Mouse (Mus musculus) lung, postnatal 0 days (tissue): ENCODE results near the gene Rps6ka2. TPM values are rescaled to one million over a fixed set of nuclear protein-coding genes. Genes with fewer than 3 reads are reported as not detected.

Experiments
- ATAC-seq: fragments of 200-750 bp; cut with Nextera tagmentation; 2 replicates; pipeline ENCODE4 v1.8.0; 2017; ENCODE audit warnings: moderate library complexity
- DNase-seq: peaks from one replicate; pipeline ENCODE4 v3.0.0-alpha.2; 2016; ENCODE audit warnings: low spot score
- H3K27ac ChIP-seq: fragments of 300-500 bp; sonication (generic); 2 replicates; pipeline ENCODE4 v1.5.1; 2014; ENCODE audit warnings: antibody characterized with exemption, mild to moderate bottlenecking, low read length, mixed read lengths
- H3K27me3 ChIP-seq: fragments of 300-500 bp; sonication (generic); replicated peaks from 2 replicates; pipeline ENCODE4 v1.6.1; 2014; ENCODE audit warnings: low read length, mixed read lengths; ENCODE audit not compliant: insufficient read depth
- H3K36me3 ChIP-seq: fragments of 300-500 bp; sonication (generic); 2 replicates; pipeline ENCODE4 v1.6.1; 2014; ENCODE audit warnings: low read length, mixed read lengths; ENCODE audit not compliant: insufficient read depth
- H3K4me1 ChIP-seq: fragments of 300-500 bp; sonication (generic); 2 replicates; pipeline ENCODE4 v1.6.1; 2014; ENCODE audit warnings: antibody characterized with exemption, low read depth, low read length, mixed read lengths; ENCODE audit not compliant: insufficient read depth
- H3K4me2 ChIP-seq: fragments of 300-500 bp; sonication (generic); replicated peaks from 2 replicates; pipeline ENCODE4 v1.6.1; 2014; ENCODE audit warnings: low read depth, mild to moderate bottlenecking, low read length, moderate library complexity, mixed read lengths
- H3K4me3 ChIP-seq: fragments of 300-500 bp; sonication (generic); 2 replicates; pipeline ENCODE4 v1.5.1; 2014; ENCODE audit warnings: low read depth, low read length
- H3K9ac ChIP-seq: fragments of 300-500 bp; sonication (generic); replicated peaks from 2 replicates; pipeline ENCODE4 v1.6.1; 2014; ENCODE audit warnings: low read depth, mild to moderate bottlenecking
- H3K9me3 ChIP-seq: fragments of 300-500 bp; sonication (generic); 2 replicates; pipeline ENCODE4 v1.6.1; 2016; ENCODE audit warnings: low read length, mixed read lengths
- CTCF ChIP-seq: IDR thresholded peaks from 2 replicates; pipeline ENCODE4 v1.5.1; 2016; ENCODE audit warnings: antibody characterized with exemption, mild to moderate bottlenecking
- EP300 ChIP-seq: IDR thresholded peaks from 2 replicates; pipeline ENCODE4 v1.6.1; 2016; ENCODE audit warnings: antibody characterized with exemption, mild to moderate bottlenecking, control low read depth
- WGBS: fragments of 180-500 bp; shearing (Covaris S2); extraction: QIAGEN DNeasy Blood & Tissue Kit; methylation state at CpG from one replicate; pipeline ENCODE4 v1.1.7; 2014; 5-methylcytosine and 5-hydroxymethylcytosine counted together
- polyA plus RNA-seq: library from polyadenylated mRNA; unstranded; fragments of >200 nt; fragmentation: Nextera tagmentation; extraction: Ambion mirVana; gene quantifications from 2 replicates; pipeline ENCODE4 v1.2.1, GENCODE M21; 2015

Rps6ka2 gene
- polyA plus RNA-seq, 1 experiment from 2014 or later: 7.1 TPM

DNA sequence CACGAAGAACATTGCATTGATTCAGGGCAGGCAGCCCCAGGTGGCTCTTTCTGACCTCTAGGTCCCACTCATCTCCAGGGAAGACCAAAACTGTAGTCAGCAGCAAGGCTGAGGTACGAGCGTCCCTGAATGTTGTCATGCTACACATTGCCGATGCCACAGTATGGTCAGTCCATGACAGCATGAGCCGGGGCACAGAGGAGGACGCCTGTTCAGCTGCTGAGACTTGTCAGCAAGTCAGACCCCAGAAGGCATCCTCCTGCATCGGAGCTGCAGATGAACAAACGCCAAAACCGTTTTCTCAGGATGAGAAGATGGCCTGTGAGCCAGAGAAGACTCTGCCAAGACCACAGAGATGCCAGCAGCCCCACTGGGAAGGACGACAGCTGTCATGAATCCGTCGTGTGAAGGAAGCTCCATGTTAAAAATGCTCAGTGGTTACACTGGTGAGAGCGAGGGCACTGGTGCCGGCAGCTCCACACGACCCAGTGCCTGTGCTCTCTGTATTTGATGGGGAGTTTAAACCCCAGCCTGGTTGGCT, 108.9 kb downstream of the Rps6ka2 start:
- no peaks in the 10 kb centered on the region for H3K36me3 ChIP-seq
- no peaks in the 10 kb centered on the region for H3K27me3 ChIP-seq
- no peak overlapping the region for H3K27ac ChIP-seq
- WGBS: 79% methylated on average over 15 of the region's 15 CpGs
- H3K9me3 ChIP-seq: no peaks in the 10 kb centered on the region
- DNase-seq: no peak
- H3K9ac ChIP-seq: no peak overlapping the region
- ATAC-seq: no peak
- TF ChIP-seq EP300 (no peak), CTCF (no peak)
- no peaks in the 10 kb centered on the region for H3K4me1 ChIP-seq
- no peak overlapping the region for H3K4me3 ChIP-seq
- H3K4me2 ChIP-seq: no peak overlapping the region

DNA sequence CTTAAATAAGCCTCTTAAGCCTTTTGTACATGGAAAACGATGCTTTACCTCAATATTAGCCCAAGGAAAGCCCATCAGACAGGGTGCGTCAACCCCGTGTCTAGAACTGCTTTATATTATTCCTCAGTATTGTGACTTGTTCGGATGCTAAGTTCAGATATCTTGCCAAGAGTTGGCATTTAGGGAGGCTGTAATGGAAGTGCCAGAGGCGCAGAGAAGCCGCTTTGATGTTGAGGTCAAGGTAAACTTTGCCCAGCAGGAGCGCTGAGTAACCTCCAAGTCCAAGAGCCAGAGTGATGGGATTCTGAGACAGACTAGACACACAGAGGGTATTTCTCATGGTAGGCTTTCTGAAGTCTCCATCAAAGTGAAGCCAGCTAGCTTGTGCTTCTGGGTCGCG, 109.3 kb downstream of the Rps6ka2 start:
- H3K36me3 ChIP-seq: no peaks in the 10 kb centered on the region
- H3K27ac ChIP-seq: no peak overlapping the region
- 90% methylated on average over 9 of the region's 9 CpGs for WGBS
- no peak overlapping the region for H3K9ac ChIP-seq
- H3K4me1 ChIP-seq: no peaks in the 10 kb centered on the region
- DNase-seq (no peak), ATAC-seq (no peak)
- H3K27me3 ChIP-seq: no peaks in the 10 kb centered on the region
- no peak overlapping the region for H3K4me3 ChIP-seq
- H3K9me3 ChIP-seq: no peaks in the 10 kb centered on the region
- no peak overlapping the region for H3K4me2 ChIP-seq
- TF ChIP-seq EP300: no peak
- TF ChIP-seq CTCF: no peak

DNA sequence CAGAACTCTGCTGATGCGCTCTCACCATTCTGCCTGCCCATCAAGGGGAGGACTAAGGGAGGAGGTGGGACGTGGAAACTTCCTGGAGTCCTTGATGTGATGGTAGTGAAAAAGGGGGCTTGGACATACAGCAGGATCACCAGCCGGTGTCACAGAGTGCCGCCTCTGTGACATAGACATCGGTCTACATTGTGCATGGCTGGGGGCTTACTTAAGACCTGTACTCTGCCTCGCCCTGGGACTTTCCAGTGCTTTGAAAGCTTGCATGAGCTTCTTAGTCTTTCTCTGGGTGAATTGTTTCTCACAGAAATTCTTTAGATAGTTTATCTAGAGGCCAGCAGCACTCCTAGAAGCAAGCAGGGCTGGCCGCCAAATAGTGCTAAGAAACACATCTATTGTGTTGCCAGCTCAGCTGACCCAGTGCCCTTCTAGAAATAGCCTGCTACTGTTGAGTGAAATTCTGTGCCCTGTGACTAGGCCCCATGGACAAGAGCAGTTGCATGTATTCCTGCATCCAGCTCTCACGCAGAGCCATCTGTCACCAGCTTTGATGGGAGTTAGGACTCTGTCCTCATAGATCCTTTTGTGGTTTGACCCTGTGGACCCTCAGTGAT, 114.5 kb downstream of the Rps6ka2 start:
- H3K27ac ChIP-seq: 0 out of 2 replicates have a peak overlapping the region, but pooled peaks have one; percentile 11
- TF ChIP-seq EP300 (no peak), CTCF (no peak)
- no peaks in the 10 kb centered on the region for H3K9me3 ChIP-seq
- 49% methylated on average over 8 of the region's 8 CpGs for WGBS
- no peaks in the 10 kb centered on the region for H3K27me3 ChIP-seq
- no peak overlapping the region for H3K9ac ChIP-seq
- no peaks in the 10 kb centered on the region for H3K36me3 ChIP-seq
- DNase-seq: peak; percentile 79
- H3K4me3 ChIP-seq: no peak overlapping the region
- no peak overlapping the region for H3K4me2 ChIP-seq
- peak; percentile 60 for ATAC-seq
- H3K4me1 ChIP-seq: peaks cover 9% of the 10 kb centered on the region; the same call in 1 of the 2 replicates

DNA sequence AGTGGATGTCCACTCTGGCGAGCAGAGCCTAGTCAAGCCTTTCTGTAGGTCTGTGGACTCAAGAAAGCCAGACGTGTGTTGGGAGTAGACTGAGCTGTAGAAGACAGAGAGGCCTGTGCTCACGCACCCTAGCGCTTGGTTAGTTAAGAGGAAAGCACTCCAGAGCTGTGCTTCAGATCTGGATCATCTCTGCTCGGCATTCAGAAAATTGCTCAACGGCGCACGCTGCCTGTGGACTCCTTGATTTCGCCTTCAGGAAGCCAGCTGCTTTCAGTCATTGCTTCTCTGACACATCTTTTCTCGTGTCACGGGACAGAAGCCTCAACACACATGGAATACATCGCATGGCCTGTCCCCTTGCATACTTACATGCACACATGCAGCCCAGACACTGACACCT, 115.4 kb downstream of the Rps6ka2 start:
- H3K4me1 ChIP-seq: peaks cover 9% of the 10 kb centered on the region; the same call in 1 of the 2 replicates
- H3K27me3 ChIP-seq: no peaks in the 10 kb centered on the region
- H3K9me3 ChIP-seq: no peaks in the 10 kb centered on the region
- no peak overlapping the region for H3K9ac ChIP-seq
- peak; percentile 20; the same call in 1 of the 2 replicates for TF ChIP-seq EP300
- peak; percentile 9; the same call in 1 of the 2 replicates for TF ChIP-seq CTCF
- 0 out of 2 replicates have a peak overlapping the region, but pooled peaks have one; percentile 11 for H3K27ac ChIP-seq
- no peak overlapping the region for H3K4me3 ChIP-seq
- no peaks in the 10 kb centered on the region for H3K36me3 ChIP-seq
- 59% methylated on average over 12 of the region's 12 CpGs for WGBS
- DNase-seq: peak; percentile 73
- peak; percentile 71 for ATAC-seq
- no peak overlapping the region for H3K4me2 ChIP-seq

DNA sequence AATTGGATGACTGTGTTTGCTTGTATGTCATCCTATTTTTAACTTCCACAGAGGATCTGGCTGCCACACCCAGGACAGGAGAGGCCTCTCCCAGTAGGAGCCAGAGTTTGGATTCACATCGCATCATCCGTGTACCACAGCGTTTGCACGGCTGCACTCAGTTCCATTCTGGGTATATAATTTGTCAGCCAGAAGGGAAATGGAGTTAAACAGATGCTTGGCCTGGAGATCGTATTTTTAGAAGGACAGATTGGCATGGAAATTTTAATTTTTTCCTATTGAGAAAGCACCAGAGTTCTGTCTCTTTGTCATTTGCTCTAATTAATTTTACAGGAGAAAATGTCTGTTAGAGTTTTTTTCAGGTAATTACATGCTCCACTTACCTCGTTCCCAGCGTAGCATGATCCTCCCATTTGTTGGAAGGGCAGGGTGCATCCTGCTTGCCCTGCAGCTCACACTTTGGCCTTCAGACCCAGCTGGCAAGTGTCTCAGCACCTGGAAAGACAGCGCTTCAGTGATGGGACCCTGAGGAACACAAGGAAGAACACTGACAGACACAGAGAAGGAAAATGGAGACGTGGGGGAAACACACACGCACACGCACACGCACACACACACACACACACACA, 116.6 kb downstream of the Rps6ka2 start:
- H3K4me3 ChIP-seq: no peak overlapping the region
- DNase-seq (no peak), ATAC-seq (0 out of 2 replicates have a peak, but pooled peaks have one; percentile 3)
- H3K4me2 ChIP-seq: no peak overlapping the region
- H3K27me3 ChIP-seq: no peaks in the 10 kb centered on the region
- H3K27ac ChIP-seq: no peak overlapping the region
- H3K9me3 ChIP-seq: no peaks in the 10 kb centered on the region
- H3K9ac ChIP-seq: no peak overlapping the region
- H3K36me3 ChIP-seq: no peaks in the 10 kb centered on the region
- 84% methylated on average over 12 of the region's 12 CpGs for WGBS
- H3K4me1 ChIP-seq: peaks cover 9% of the 10 kb centered on the region; the same call in 1 of the 2 replicates
- TF ChIP-seq CTCF (no peak), EP300 (no peak)

DNA sequence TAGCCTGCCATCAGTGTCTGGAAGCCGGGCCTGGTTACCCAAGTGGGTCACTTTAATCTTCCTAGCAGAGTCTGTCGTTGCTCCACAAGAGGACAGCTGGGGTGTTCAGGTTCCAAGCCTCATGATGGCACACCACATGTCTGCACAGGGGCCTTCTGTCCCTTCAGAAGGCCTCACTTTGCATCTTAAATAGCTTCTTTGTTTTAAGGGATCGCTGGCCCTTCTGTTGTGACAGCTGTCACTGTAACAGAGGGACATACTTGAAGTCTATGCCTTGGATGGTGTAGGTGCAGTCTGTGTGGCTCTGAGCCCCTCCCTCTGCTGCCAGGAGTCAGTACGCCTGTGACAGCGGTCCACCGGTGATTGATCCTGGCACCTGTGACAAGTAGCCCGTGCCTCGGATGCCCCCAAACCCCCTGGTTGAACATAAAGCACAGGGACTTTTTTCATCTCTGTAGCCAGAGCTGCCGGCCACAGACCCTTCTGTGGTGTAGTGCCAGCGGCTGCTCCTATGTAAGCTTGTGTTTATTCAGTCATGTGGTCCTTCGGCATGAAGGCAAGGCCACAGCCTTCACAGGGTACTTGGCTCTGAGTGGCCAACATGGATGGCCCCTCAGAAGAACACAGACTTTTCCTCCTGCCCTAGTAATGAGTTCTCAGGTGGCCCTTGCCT, 122.2 kb downstream of the Rps6ka2 start:
- Histone ChIP-seq H3K4me1 (no peaks in the 10 kb centered on the region), H3K9ac (no peak overlapping the region), H3K36me3 (no peaks in the 10 kb centered on the region), H3K4me2 (no peak overlapping the region), H3K27ac (no peak overlapping the region), H3K9me3 (no peaks in the 10 kb centered on the region), H3K27me3 (no peaks in the 10 kb centered on the region), H3K4me3 (no peak overlapping the region)
- DNase-seq: no peak
- no peak for ATAC-seq
- 84% methylated on average over 11 of the region's 11 CpGs for WGBS
- TF ChIP-seq CTCF (no peak), EP300 (no peak)
